Mouse (Mus musculus): ENCODE measurements at regions not wholly inside any gene's neighbourhood (a gene's known extent, or its start where the extent isn't known, plus 50 kb on each side); places are given as distances from the start of the nearest gene placed in this dataset.

GRCm38 (mm10) chr13:16279974-16280373 is 268.3 kb downstream of the Inhba start:
- H3K9me3 ChIP-seq = no peaks in the 10 kb centered on the region
- H3K4me2 ChIP-seq = no peak overlapping the region
- H3K4me1 ChIP-seq = no peaks in the 10 kb centered on the region
- H3K36me3 ChIP-seq (replicated peaks) = no peaks in the 10 kb centered on the region
- H3K9ac ChIP-seq = no peak overlapping the region
- no peak overlapping the region for H3K27ac ChIP-seq
- H3K4me3 ChIP-seq (replicated peaks) = no peak overlapping the region
- 87% methylated on average over 3 of the region's 3 CpGs for WGBS
- H3K27me3 ChIP-seq = no peaks in the 10 kb centered on the region
- ATAC-seq (ENCODE audit: low FRiP score) = no peak

DNA sequence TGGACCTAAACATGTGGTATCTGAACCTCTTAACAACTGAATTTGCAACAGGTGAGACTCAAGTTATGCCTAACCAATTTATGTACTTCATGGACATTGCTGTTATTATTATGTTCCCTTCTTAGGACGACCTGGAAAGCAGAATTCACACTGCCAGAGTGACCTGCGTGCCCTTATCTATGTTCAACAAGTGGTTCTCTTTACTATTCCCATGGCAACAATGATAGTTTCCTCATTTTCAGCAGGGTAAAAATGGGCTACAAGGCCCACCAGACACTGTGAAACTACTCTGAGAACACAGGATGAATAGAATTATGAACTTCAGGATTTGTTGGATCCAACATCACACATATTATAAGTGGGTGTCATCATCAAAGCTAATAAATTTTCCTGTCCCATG is 269.1 kb downstream of the Inhba start:
- H3K36me3 ChIP-seq (replicated peaks) = no peaks in the 10 kb centered on the region
- H3K27me3 ChIP-seq = no peaks in the 10 kb centered on the region
- H3K4me3 ChIP-seq (replicated peaks) = no peak overlapping the region
- H3K9me3 ChIP-seq = no peaks in the 10 kb centered on the region
- 65% methylated on average over 2 of the region's 2 CpGs for WGBS
- H3K27ac ChIP-seq = no peak overlapping the region
- H3K9ac ChIP-seq = no peak overlapping the region
- no peak for ATAC-seq (ENCODE audit: low FRiP score)
- H3K4me1 ChIP-seq = no peaks in the 10 kb centered on the region
- no peak overlapping the region for H3K4me2 ChIP-seq

GRCm38 (mm10) chr13:16281777-16282176 is 270.1 kb downstream of the Inhba start:
- H3K9ac ChIP-seq = no peak overlapping the region
- H3K4me3 ChIP-seq (replicated peaks) = no peak overlapping the region
- ATAC-seq (ENCODE audit: low FRiP score) = no peak
- H3K27ac ChIP-seq = no peak overlapping the region
- H3K27me3 ChIP-seq = no peaks in the 10 kb centered on the region
- H3K4me2 ChIP-seq = no peak overlapping the region
- H3K4me1 ChIP-seq = no peaks in the 10 kb centered on the region
- H3K9me3 ChIP-seq = no peaks in the 10 kb centered on the region
- H3K36me3 ChIP-seq (replicated peaks) = no peaks in the 10 kb centered on the region

GRCm38 (mm10) chr13:16282230-16282629 is 270.6 kb downstream of the Inhba start:
- H3K4me3 ChIP-seq (replicated peaks) = no peak overlapping the region
- WGBS = 43% methylated on average over 2 of the region's 2 CpGs
- no peaks in the 10 kb centered on the region for H3K36me3 ChIP-seq (replicated peaks)
- H3K9me3 ChIP-seq = no peaks in the 10 kb centered on the region
- H3K9ac ChIP-seq = no peak overlapping the region
- H3K4me1 ChIP-seq = no peaks in the 10 kb centered on the region
- H3K27me3 ChIP-seq = no peaks in the 10 kb centered on the region
- ATAC-seq (ENCODE audit: low FRiP score) = no peak
- H3K27ac ChIP-seq = no peak overlapping the region
- no peak overlapping the region for H3K4me2 ChIP-seq

DNA sequence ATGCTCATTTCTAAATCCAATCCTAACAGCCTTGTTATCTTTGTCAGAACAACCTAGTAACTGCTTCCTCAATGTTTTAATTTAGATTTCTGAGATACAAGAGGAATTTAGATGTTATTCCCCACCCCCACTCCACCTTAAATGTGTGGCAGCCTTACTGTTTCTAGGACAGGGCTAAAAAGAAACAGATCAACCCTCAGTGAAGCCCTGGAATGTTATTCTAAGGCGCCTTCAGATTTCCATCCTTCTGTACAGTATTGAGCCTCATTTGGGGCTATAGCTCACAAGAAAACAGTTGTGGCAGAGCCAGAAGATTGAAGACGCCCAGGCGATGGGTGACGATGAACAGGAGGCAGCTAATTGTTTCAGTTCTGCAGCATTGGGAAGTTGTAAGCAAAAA is 271.7 kb downstream of the Inhba start:
- 89% methylated on average over 4 of the region's 4 CpGs for WGBS

DNA sequence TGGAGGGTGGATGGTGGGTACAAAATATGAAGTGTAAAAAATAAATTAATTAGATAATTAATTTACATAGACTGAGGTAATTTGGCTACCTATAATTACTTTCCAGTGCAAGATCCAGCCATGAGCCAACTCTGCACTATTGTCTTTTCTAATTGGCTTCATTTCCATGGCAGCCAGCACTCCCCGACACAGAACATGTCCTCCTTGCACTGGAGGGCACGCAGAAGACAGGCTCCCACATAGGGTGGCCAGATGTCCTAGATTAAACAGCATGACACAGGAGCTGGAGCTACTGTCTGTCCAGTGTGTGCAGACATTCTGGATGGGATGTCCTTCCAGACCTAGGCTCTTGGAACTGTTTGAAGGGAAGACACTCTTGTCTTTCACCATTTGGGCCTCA is 278.0 kb downstream of the Inhba start:
- 69% methylated on average over 2 of the region's 2 CpGs for WGBS
- Histone ChIP-seq H3K9ac (no peak overlapping the region), H3K4me3 (replicated peaks) (no peak overlapping the region), H3K4me2 (no peak overlapping the region), H3K9me3 (no peaks in the 10 kb centered on the region), H3K4me1 (no peaks in the 10 kb centered on the region), H3K36me3 (replicated peaks) (no peaks in the 10 kb centered on the region), H3K27ac (no peak overlapping the region), H3K27me3 (no peaks in the 10 kb centered on the region)
- ATAC-seq (ENCODE audit: low FRiP score) = peak; percentile 30; the same call in 1 of the 2 replicates

More for the DNA sequence above, 271.7 kb downstream of the Inhba start:
- Histone ChIP-seq H3K27me3 (no peaks in the 10 kb centered on the region), H3K9ac (no peak overlapping the region), H3K4me3 (replicated peaks) (no peak overlapping the region), H3K4me1 (no peaks in the 10 kb centered on the region), H3K9me3 (no peaks in the 10 kb centered on the region), H3K27ac (no peak overlapping the region), H3K36me3 (replicated peaks) (no peaks in the 10 kb centered on the region), H3K4me2 (no peak overlapping the region)
- no peak for ATAC-seq (ENCODE audit: low FRiP score)

DNA sequence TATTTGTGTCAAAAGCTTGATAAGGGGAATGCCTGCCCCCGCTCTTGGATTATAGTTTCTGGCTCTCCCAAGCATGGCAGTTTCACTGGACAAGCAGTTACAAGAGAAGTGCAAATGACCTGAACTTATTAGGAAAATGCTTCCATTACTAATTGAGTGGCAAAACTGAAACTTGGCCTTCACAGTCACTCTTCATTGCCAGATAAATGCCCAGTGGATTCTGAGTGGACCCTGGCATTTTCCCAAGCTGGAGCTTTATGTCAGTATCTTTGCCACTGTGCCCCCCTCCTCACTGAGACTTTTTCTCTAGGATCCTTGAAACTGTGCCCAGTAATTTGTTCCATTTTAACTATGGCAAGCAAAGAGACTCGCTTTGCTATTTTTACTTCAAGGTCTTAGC is 279.1 kb downstream of the Inhba start:
- H3K27me3 ChIP-seq = no peaks in the 10 kb centered on the region
- H3K9ac ChIP-seq = no peak overlapping the region
- H3K4me2 ChIP-seq = no peak overlapping the region
- H3K36me3 ChIP-seq (replicated peaks) = no peaks in the 10 kb centered on the region
- no peaks in the 10 kb centered on the region for H3K9me3 ChIP-seq
- ATAC-seq (ENCODE audit: low FRiP score) = no peak
- no peak overlapping the region for H3K4me3 ChIP-seq (replicated peaks)
- no peaks in the 10 kb centered on the region for H3K4me1 ChIP-seq
- H3K27ac ChIP-seq = no peak overlapping the region
- 90% methylated on average over 2 of the region's 2 CpGs for WGBS

DNA sequence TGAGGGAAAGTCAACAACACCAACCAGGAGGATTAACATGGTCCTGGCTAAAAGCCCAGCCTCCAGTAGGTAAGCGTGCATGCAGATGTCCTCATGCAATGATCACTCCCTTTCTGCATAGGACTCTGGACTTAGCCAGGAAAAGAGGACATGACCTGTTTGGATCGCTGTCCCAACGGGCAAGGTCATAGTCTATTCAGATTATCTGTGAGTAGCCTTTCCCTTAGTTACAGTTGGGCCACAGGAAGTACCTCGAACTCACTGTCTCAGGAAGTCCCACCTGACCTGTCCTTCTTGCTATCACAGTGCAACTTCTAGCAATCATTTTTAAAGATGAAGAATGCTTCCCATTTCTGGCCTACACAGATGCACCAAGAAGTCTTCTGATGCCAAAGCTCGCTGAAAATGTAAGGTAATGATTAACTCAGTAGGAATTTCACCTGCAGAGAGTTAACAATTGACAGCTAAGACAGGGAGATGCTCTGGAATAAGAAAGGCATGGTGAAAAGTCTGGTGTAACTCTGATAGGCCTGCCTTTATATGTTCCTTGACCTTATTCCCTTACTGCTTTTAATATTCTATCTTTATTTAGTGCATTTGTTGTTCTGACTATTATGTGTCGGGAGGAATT is 280.1 kb downstream of the Inhba start:
- no peak overlapping the region for H3K4me3 ChIP-seq (replicated peaks)
- H3K4me2 ChIP-seq = no peak overlapping the region
- no peak for ATAC-seq (ENCODE audit: low FRiP score)
- no peak overlapping the region for H3K27ac ChIP-seq
- no peak overlapping the region for H3K9ac ChIP-seq
- H3K36me3 ChIP-seq (replicated peaks) = no peaks in the 10 kb centered on the region
- H3K9me3 ChIP-seq = no peaks in the 10 kb centered on the region
- H3K4me1 ChIP-seq = no peaks in the 10 kb centered on the region
- H3K27me3 ChIP-seq = no peaks in the 10 kb centered on the region
- 88% methylated on average over 6 of the region's 6 CpGs for WGBS

- Histone ChIP-seq H3K27ac (no peak overlapping the region), H3K9me3 (no peaks in the 10 kb centered on the region), H3K4me3 (replicated peaks) (no peak overlapping the region), H3K27me3 (no peaks in the 10 kb centered on the region), H3K36me3 (replicated peaks) (no peaks in the 10 kb centered on the region), H3K4me1 (no peaks in the 10 kb centered on the region), H3K4me2 (no peak overlapping the region), H3K9ac (no peak overlapping the region)
- no peak for ATAC-seq (ENCODE audit: low FRiP score)
- WGBS = 90% methylated on average over 2 of the region's 2 CpGs
Observed at GRCm38 (mm10) chr13:16299756-16300155, 288.1 kb downstream of the Inhba start.

DNA sequence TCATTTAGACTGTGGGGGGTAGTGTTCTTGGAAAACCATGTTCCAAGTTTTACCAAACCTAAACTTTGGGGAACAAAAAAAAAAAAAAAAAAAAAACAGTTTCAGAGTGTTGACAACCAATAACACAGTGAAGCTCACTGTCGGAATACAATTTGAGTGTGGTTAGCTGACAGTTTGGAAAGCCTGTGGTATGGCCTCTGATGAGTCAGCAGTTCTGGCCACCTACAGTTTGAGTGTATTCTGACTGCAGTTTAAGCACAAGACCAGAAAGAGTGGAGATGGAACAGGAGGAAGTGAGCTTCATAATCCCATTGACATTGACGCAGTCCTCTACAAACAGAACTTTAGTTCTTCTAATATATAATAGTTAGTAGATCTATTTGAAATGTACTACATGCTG is 303.0 kb downstream of the Inhba start:
- no peak overlapping the region for H3K9ac ChIP-seq
- H3K27ac ChIP-seq = no peak overlapping the region
- H3K9me3 ChIP-seq = no peaks in the 10 kb centered on the region
- 93% methylated on average over 2 of the region's 2 CpGs for WGBS
- no peaks in the 10 kb centered on the region for H3K4me1 ChIP-seq
- H3K4me2 ChIP-seq = no peak overlapping the region
- no peak overlapping the region for H3K4me3 ChIP-seq (replicated peaks)
- H3K36me3 ChIP-seq (replicated peaks) = no peaks in the 10 kb centered on the region
- no peak for ATAC-seq (ENCODE audit: low FRiP score)
- H3K27me3 ChIP-seq = no peaks in the 10 kb centered on the region

- Histone ChIP-seq H3K36me3 (replicated peaks) (no peaks in the 10 kb centered on the region), H3K9ac (no peak overlapping the region), H3K4me3 (replicated peaks) (no peak overlapping the region), H3K27ac (no peak overlapping the region), H3K27me3 (no peaks in the 10 kb centered on the region), H3K9me3 (no peaks in the 10 kb centered on the region), H3K4me1 (no peaks in the 10 kb centered on the region), H3K4me2 (no peak overlapping the region)
- WGBS = 90% methylated on average over 2 of the region's 2 CpGs
- no peak for ATAC-seq (ENCODE audit: low FRiP score)
Observed at GRCm38 (mm10) chr13:16315689-16316088, 304.0 kb downstream of the Inhba start.

DNA sequence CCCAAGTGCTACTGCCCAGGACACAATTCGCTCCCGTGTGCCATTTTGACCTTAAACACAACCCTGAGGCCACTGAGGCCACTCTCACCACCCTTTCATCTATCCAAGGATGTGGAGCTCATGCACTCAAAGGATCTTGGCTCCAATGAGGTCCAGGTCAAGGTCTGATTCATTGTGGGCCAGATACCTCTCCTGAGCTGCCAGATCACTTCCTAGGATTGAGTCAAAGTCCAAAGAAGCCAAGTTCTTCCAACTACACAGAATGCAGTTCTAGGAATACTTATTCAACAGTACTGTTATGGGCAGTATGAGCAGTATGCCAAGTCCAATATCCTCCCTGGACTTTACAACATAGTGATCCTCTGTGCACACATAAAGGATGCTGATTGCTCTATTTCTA is 304.9 kb downstream of the Inhba start:
- 88% methylated on average over 2 of the region's 2 CpGs for WGBS
- ATAC-seq (ENCODE audit: low FRiP score) = no peak
- H3K9ac ChIP-seq = no peak overlapping the region
- H3K4me2 ChIP-seq = no peak overlapping the region
- no peaks in the 10 kb centered on the region for H3K27me3 ChIP-seq
- no peaks in the 10 kb centered on the region for H3K4me1 ChIP-seq
- no peak overlapping the region for H3K4me3 ChIP-seq (replicated peaks)
- no peak overlapping the region for H3K27ac ChIP-seq
- H3K9me3 ChIP-seq = no peaks in the 10 kb centered on the region
- H3K36me3 ChIP-seq (replicated peaks) = no peaks in the 10 kb centered on the region

DNA sequence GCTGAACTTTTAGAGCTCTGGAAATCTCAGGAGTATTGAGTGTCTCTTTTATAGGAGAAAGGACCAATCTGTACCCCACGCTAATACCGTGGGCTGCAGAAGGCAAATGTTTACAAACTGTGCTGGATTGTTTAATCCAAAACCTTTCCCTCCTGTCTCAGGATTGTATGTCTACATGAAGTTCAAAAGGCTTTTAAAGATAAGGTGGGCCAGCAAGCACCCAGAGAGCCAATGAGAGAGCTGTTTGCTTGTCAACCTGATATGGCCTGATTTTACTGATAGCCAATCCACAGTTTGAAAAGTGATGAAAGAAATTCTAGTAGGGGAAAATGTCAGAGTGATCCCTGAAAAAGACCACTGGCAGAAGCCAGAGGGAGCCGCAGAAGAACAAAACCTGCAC is 305.8 kb downstream of the Inhba start:
- ATAC-seq (ENCODE audit: low FRiP score) = no peak
- H3K27ac ChIP-seq = no peak overlapping the region
- no peak overlapping the region for H3K4me3 ChIP-seq (replicated peaks)
- H3K36me3 ChIP-seq (replicated peaks) = no peaks in the 10 kb centered on the region
- no peak overlapping the region for H3K4me2 ChIP-seq
- H3K9ac ChIP-seq = no peak overlapping the region
- H3K27me3 ChIP-seq = no peaks in the 10 kb centered on the region
- 56% methylated on average over 3 of the region's 3 CpGs for WGBS
- H3K4me1 ChIP-seq = no peaks in the 10 kb centered on the region
- H3K9me3 ChIP-seq = no peaks in the 10 kb centered on the region
